In genomic region chr5:120440733-120441132, GRCm38 (mm10) we compare ENCODE assay signal across 9 mouse cellular contexts. TPM values are rescaled to one million over a fixed set of nuclear protein-coding genes. Genes with fewer than 3 reads are reported as not detected.
DNase-seq lines count a peak whose midpoint lies in the region; ATAC-seq and TF ChIP-seq lines count a peak whose summit lies in the region.
"Had no signal": no experiment of that assay in that cellular context is flagged by ENCODE, and none has a peak within 500 bp of the region (broad histone marks: within the 10 kb centered on the region; RNA-seq: fewer than 3 reads in every experiment).

No protein-coding gene starts in this region.

- no peak for TF ChIP-seq POLR2A in CH12.LX (IDR thresholded peaks at IDR 0.05; ENCODE audit: low read depth, low read length)

- peak; percentile 57 for TF ChIP-seq RAD21 in CH12.LX (IDR thresholded peaks at IDR 0.05; ENCODE audit: low read depth, low read length)

- no peak overlapping the region for H3K27ac ChIP-seq in CH12.LX (ENCODE audit: insufficient read depth, low read depth)
- H3K27ac ChIP-seq in forebrain, embryonic 13.5 days: no peak overlapping the region
- H3K27ac ChIP-seq in heart, postnatal 0 days (ENCODE audit: low read depth): no peak overlapping the region
- no peak overlapping the region for H3K27ac ChIP-seq in liver, embryonic 16.5 days (ENCODE audit: low read length)
- H3K27ac ChIP-seq in neural tube, embryonic 15.5 days (replicated peaks): peak overlapping the region; percentile 79; the same call in 1 of the 2 replicates
- H3K27ac ChIP-seq: macrophage had no signal

- peak; percentile 79 for DNase-seq in CH12.LX (ENCODE audit: extremely low read depth)
- peak; percentile 69 for DNase-seq in c-Kit-positive CD71-positive TER-119-positive erythroid progenitor cells, embryonic 14.5 days (ENCODE audit: low spot score)
- peak; percentile 69 for DNase-seq in heart, postnatal 0 days (ENCODE audit: low spot score)
- peak; percentile 75 for DNase-seq in large intestine, adult 2 months (ENCODE audit: low read depth, low spot score)
- DNase-seq in testis, postnatal 10 days (ENCODE audit: low spot score): peak; percentile 98

- H3K9me3 ChIP-seq in CH12.LX (replicated peaks; ENCODE audit: low read length): peaks cover 34% of the 10 kb centered on the region
- no peaks in the 10 kb centered on the region for H3K9me3 ChIP-seq in forebrain, embryonic 13.5 days (replicated peaks)
- no peaks in the 10 kb centered on the region for H3K9me3 ChIP-seq in heart, postnatal 0 days (replicated peaks; ENCODE audit: control insufficient read depth, low read length)
- H3K9me3 ChIP-seq in liver, embryonic 16.5 days (replicated peaks; ENCODE audit: control insufficient read depth, low read length): no peaks in the 10 kb centered on the region
- no peaks in the 10 kb centered on the region for H3K9me3 ChIP-seq in neural tube, embryonic 15.5 days (replicated peaks)

- dilution Hi-C loops in CH12.LX (cut with MboI; ENCODE audit: extremely low pct_ligation_motif_present, extremely low pct_unique_long_range_greater_than_20kb, low sequenced_read_pairs): no loop called here

- in situ Hi-C loops in CH12.LX (cut with MboI; ENCODE audit: low pct_ligation_motif_present, low pct_unique_long_range_greater_than_20kb, low sequenced_read_pairs): no loop called here

- no peaks in the 10 kb centered on the region for H3K36me3 ChIP-seq in CH12.LX (replicated peaks in 1 of 2; ENCODE audit: control insufficient read depth in 1 of 2, insufficient read depth in 1 of 2, low read length in 1 of 2)
- no peaks in the 10 kb centered on the region for H3K36me3 ChIP-seq in forebrain, embryonic 13.5 days (ENCODE audit: poor library complexity, severe bottlenecking)
- H3K36me3 ChIP-seq in heart, postnatal 0 days (replicated peaks; ENCODE audit: control insufficient read depth, insufficient read depth, low read length): no peaks in the 10 kb centered on the region
- H3K36me3 ChIP-seq in liver, embryonic 16.5 days (ENCODE audit: control insufficient read depth, insufficient read depth): no peaks in the 10 kb centered on the region
- no peaks in the 10 kb centered on the region for H3K36me3 ChIP-seq in neural tube, embryonic 15.5 days

- peak; percentile 41 to 73; a peak in 3 of 4 replicates for TF ChIP-seq CTCF in CH12.LX (conservative IDR thresholded peaks at IDR 0.05 in 1 of 2, IDR thresholded peaks at IDR 0.05 in 1 of 2; ENCODE audit: low read depth in 2 of 2, low read length in 2 of 2)
- TF ChIP-seq CTCF in heart, postnatal 0 days (IDR thresholded peaks at IDR 0.05; ENCODE audit: low read depth): peak; percentile 76

- H3K4me1 ChIP-seq in CH12.LX (ENCODE audit: control insufficient read depth in 1 of 2, insufficient read depth in 2 of 2): peaks cover 0 to 16% of the 10 kb centered on the region in 2 experiments; a peak in 2 of 4 replicates
- peaks cover 38% of the 10 kb centered on the region for H3K4me1 ChIP-seq in forebrain, embryonic 13.5 days
- peaks cover 8% of the 10 kb centered on the region for H3K4me1 ChIP-seq in heart, postnatal 0 days (ENCODE audit: control insufficient read depth, insufficient read depth)
- no peaks in the 10 kb centered on the region; the same call in 1 of the 2 replicates for H3K4me1 ChIP-seq in liver, embryonic 16.5 days (ENCODE audit: control insufficient read depth, low read depth, low read length)
- peaks cover 24% of the 10 kb centered on the region for H3K4me1 ChIP-seq in neural tube, embryonic 15.5 days

- peak; percentile 73 for ATAC-seq in forebrain, embryonic 13.5 days
- ATAC-seq in heart, postnatal 0 days (ENCODE audit: insufficient read depth, low read depth): peak; percentile 58
- ATAC-seq in liver, embryonic 16.5 days (ENCODE audit: low read depth): no peak
- ATAC-seq in neural tube, embryonic 15.5 days (ENCODE audit: low FRiP score): peak; percentile 34; the same call in 1 of the 2 replicates

- H3K4me2 ChIP-seq in CH12.LX (ENCODE audit: insufficient read depth, low read depth, poor library complexity, severe bottlenecking): peak overlapping the region; percentile 47; the same call in 1 of the 2 replicates
- H3K4me2 ChIP-seq in forebrain, embryonic 13.5 days: peak overlapping the region; percentile 56
- peak overlapping the region; percentile 59 for H3K4me2 ChIP-seq in heart, postnatal 0 days (ENCODE audit: low read depth, low read length)
- H3K4me2 ChIP-seq in liver, embryonic 16.5 days (ENCODE audit: low read depth, low read length): peak overlapping the region; percentile 27; the same call in 1 of the 2 replicates
- H3K4me2 ChIP-seq in neural tube, embryonic 15.5 days: peak overlapping the region; percentile 55

- no peak overlapping the region for H3K4me3 ChIP-seq in CH12.LX (replicated peaks in 1 of 3; ENCODE audit: low read depth in 2 of 3, low read length in 2 of 3, poor library complexity in 1 of 3)
- H3K4me3 ChIP-seq in forebrain, embryonic 13.5 days: peak overlapping the region; percentile 30; the same call in 1 of the 2 replicates
- peak overlapping the region; percentile 44 for H3K4me3 ChIP-seq in heart, postnatal 0 days (ENCODE audit: low read depth, low read length)
- no peak overlapping the region for H3K4me3 ChIP-seq in liver, embryonic 16.5 days (ENCODE audit: low read depth, low read length)
- H3K4me3 ChIP-seq in neural tube, embryonic 15.5 days (replicated peaks): 0 out of 2 replicates have a peak overlapping the region, but pooled peaks have one; percentile 54

- no peak for TF ChIP-seq EP300 in CH12.LX (IDR thresholded peaks at IDR 0.05; ENCODE audit: low read length)
- TF ChIP-seq EP300 in heart, postnatal 0 days (IDR thresholded peaks at IDR 0.05; ENCODE audit: low read depth): no peak

- WGBS in forebrain, embryonic 13.5 days: 14% methylated on average over 14 of the region's 14 CpGs
- WGBS in heart, postnatal 0 days: 5% methylated on average over 11 of the region's 14 CpGs
- 3% methylated on average over 14 of the region's 14 CpGs for WGBS in large intestine, adult 2 months
- WGBS in liver, embryonic 16.5 days (ENCODE audit: insufficient replicate concordance): 5% methylated on average over 14 of the region's 14 CpGs
- WGBS in neural tube, embryonic 15.5 days: 5% methylated on average over 14 of the region's 14 CpGs

- H3K79me2 ChIP-seq in CH12.LX (replicated peaks; ENCODE audit: control insufficient read depth, extremely low read depth, insufficient read depth, poor library complexity, severe bottlenecking): no peaks in the 10 kb centered on the region

- no peak overlapping the region for H3K9ac ChIP-seq in CH12.LX (ENCODE audit: insufficient read depth, low read depth)
- H3K9ac ChIP-seq in forebrain, embryonic 13.5 days: no peak overlapping the region
- H3K9ac ChIP-seq in heart, postnatal 0 days (replicated peaks; ENCODE audit: low read depth, low read length): no peak overlapping the region
- H3K9ac ChIP-seq in liver, embryonic 16.5 days (ENCODE audit: low read depth, low read length): no peak overlapping the region
- H3K9ac ChIP-seq in neural tube, embryonic 15.5 days (replicated peaks): peak overlapping the region; percentile 47; the same call in 1 of the 2 replicates

- peaks cover 50% of the 10 kb centered on the region for H3K27me3 ChIP-seq in CH12.LX (replicated peaks)
- H3K27me3 ChIP-seq in forebrain, embryonic 13.5 days: peaks cover 62% of the 10 kb centered on the region
- H3K27me3 ChIP-seq in heart, postnatal 0 days (ENCODE audit: control insufficient read depth, insufficient read depth, low read length): peaks cover 73% of the 10 kb centered on the region
- H3K27me3 ChIP-seq in liver, embryonic 16.5 days (ENCODE audit: control insufficient read depth, insufficient read depth, low read depth, low read length): peaks cover 65% of the 10 kb centered on the region
- H3K27me3 ChIP-seq in neural tube, embryonic 15.5 days (replicated peaks): peaks cover 39% of the 10 kb centered on the region

TF ChIP-seq in CH12.LX, 34 proteins besides CTCF, POLR2A, EP300 and RAD21:
- TF ChIP-seq JUND (conservative IDR thresholded peaks at IDR 0.05; ENCODE audit: low read depth, low read length) (no peak), SMC3 (IDR thresholded peaks at IDR 0.05; ENCODE audit: low read depth, low read length) (peak; percentile 65)

RNA-seq across cellular contexts. Expression of gene Lhx5, which starts 9.2 kb away (rescaled TPM):
- total RNA-seq in CH12.LX (2012; rRNA removed) (not detected in 2 replicates), CH12.LX (2014; rRNA removed) (not detected in 2 replicates)
- not detected in 2 replicates for polyA plus RNA-seq in CH12.LX (2012; ENCODE audit: insufficient read length, low read depth)
- 9.6 and 16.0 TPM in 2 replicates for polyA plus RNA-seq in forebrain, embryonic 13.5 days (2015; fragmentation: Nextera tagmentation; extraction: Ambion mirVana)
- not detected in 2 replicates for total RNA-seq in heart, postnatal 0 days (2014; rRNA removed; ENCODE audit: low replicate concordance)
- not detected in 2 replicates for polyA plus RNA-seq in heart, postnatal 0 days (2015; fragmentation: Nextera tagmentation; extraction: Ambion mirVana)
- 0.10 and 0.16 TPM in 2 replicates for polyA plus RNA-seq in large intestine, adult 2 months (2012; rRNA removed)
- polyA plus RNA-seq in liver, embryonic 16.5 days (2015; fragmentation: Nextera tagmentation; extraction: Ambion mirVana): not detected in 2 replicates
- polyA plus RNA-seq in neural tube, embryonic 15.5 days (2015; fragmentation: Nextera tagmentation; extraction: Ambion mirVana): 18.7 and 22.4 TPM in 2 replicates
- polyA plus RNA-seq: macrophage had no signal

RNA-seq across cellular contexts. Expression of gene Sdsl, which starts 31.9 kb away (rescaled TPM):
- total RNA-seq in CH12.LX (2012; rRNA removed): 1.8 and 4.0 TPM in 2 replicates
- not detected in 2 replicates for total RNA-seq in CH12.LX (2014; rRNA removed)
- polyA plus RNA-seq in CH12.LX (2012; ENCODE audit: insufficient read length, low read depth): 0.37 TPM in 1 of 2 replicates, not detected in the other
- polyA plus RNA-seq in forebrain, embryonic 13.5 days (2015; fragmentation: Nextera tagmentation; extraction: Ambion mirVana): 4.8 and 5.1 TPM in 2 replicates
- total RNA-seq in heart, postnatal 0 days (2014; rRNA removed; ENCODE audit: low replicate concordance): 17.0 and 30.3 TPM in 2 replicates
- 20.7 TPM in 2 replicates for polyA plus RNA-seq in heart, postnatal 0 days (2015; fragmentation: Nextera tagmentation; extraction: Ambion mirVana)
- polyA plus RNA-seq in large intestine, adult 2 months (2012; rRNA removed): 23.2 and 28.2 TPM in 2 replicates
- polyA plus RNA-seq in liver, embryonic 16.5 days (2015; fragmentation: Nextera tagmentation; extraction: Ambion mirVana): 6.5 and 8.2 TPM in 2 replicates
- 7.9 TPM in 2 replicates for polyA plus RNA-seq in neural tube, embryonic 15.5 days (2015; fragmentation: Nextera tagmentation; extraction: Ambion mirVana)
- polyA plus RNA-seq: macrophage had no signal

RNA-seq across cellular contexts. Expression of gene Sds, which starts 35.6 kb away (rescaled TPM):
- total RNA-seq in CH12.LX (2012; rRNA removed) (not detected in 2 replicates), CH12.LX (2014; rRNA removed) (not detected in 2 replicates)
- polyA plus RNA-seq in CH12.LX (2012; ENCODE audit: insufficient read length, low read depth): 0.76 and 1.5 TPM in 2 replicates
- not detected in 2 replicates for polyA plus RNA-seq in forebrain, embryonic 13.5 days (2015; fragmentation: Nextera tagmentation; extraction: Ambion mirVana)
- total RNA-seq in heart, postnatal 0 days (2014; rRNA removed; ENCODE audit: low replicate concordance): not detected in 2 replicates
- polyA plus RNA-seq in heart, postnatal 0 days (2015; fragmentation: Nextera tagmentation; extraction: Ambion mirVana): not detected in 2 replicates
- not detected in 2 replicates for polyA plus RNA-seq in large intestine, adult 2 months (2012; rRNA removed)
- 3.2 and 4.3 TPM in 2 replicates for polyA plus RNA-seq in liver, embryonic 16.5 days (2015; fragmentation: Nextera tagmentation; extraction: Ambion mirVana)
- not detected in 2 replicates for polyA plus RNA-seq in neural tube, embryonic 15.5 days (2015; fragmentation: Nextera tagmentation; extraction: Ambion mirVana)
- polyA plus RNA-seq: macrophage had no signal

Comparison
In these comparisons a context has a peak if more than half of its experiments do, and no peak if none do; other contexts are left out.
1. H3K4me3 ChIP-seq: peak in forebrain, embryonic 13.5 days (single experiment), heart, postnatal 0 days (single experiment) and neural tube, embryonic 15.5 days (single experiment); none in CH12.LX (0 of 3) and liver, embryonic 16.5 days (single experiment).
2. Peak in every context shown above with its lines, with median percentiles within 50 percentile points of each other: DNase-seq and H3K4me2 ChIP-seq.